Mouse (Mus musculus) right cerebral cortex, adult 2 months (tissue): ENCODE measurements around the gene Gm44805.
"Not testable (repeated sequence)": the region's sequence is repeated elsewhere in the genome, so short reads cannot be mapped to it uniquely, and the experiment has no call there.

Experiments used
- DNase-seq, 2 experiments: peaks; one replicate each; pipeline ENCODE4 v3.0.0; 2021 to 2022; ENCODE audit warnings: low spot score in 2 of 2

Gm44805 gene

DNA sequence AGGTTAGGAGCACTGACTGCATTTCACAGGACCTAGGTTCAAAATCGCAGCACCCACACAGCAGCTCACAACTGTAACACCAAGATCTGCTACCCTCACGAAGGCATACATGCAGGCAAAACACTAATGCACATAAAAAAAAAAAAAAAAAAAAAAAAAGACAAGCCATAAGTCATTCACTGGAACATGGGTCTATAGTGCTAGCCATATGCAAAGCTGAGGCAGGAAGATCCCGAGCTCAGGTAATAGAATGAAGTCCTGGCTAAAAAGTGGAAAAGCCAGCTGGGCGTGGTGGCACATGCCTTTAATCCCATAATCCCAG, 18.6 kb upstream of the Gm44805 start:
- DNase-seq = no peak

- peak; percentile 48 to 53 for DNase-seq
Measured at GRCm38 (mm10) chr7:19698907-19699826, 17.9 kb upstream of the Gm44805 start, which contains the start of gene Apoe. Apoe (minus strand) TSS chr7:19699188.

- DNase-seq = no peak
Measured at GRCm38 (mm10) chr7:19697949-19698906, 17.0 kb upstream of the Gm44805 start.

- DNase-seq = no peak
Measured at GRCm38 (mm10) chr7:19696336-19696873, 15.2 kb upstream of the Gm44805 start.

- no peak for DNase-seq
Measured at GRCm38 (mm10) chr7:19695881-19696280, 14.7 kb upstream of the Gm44805 start.

DNA sequence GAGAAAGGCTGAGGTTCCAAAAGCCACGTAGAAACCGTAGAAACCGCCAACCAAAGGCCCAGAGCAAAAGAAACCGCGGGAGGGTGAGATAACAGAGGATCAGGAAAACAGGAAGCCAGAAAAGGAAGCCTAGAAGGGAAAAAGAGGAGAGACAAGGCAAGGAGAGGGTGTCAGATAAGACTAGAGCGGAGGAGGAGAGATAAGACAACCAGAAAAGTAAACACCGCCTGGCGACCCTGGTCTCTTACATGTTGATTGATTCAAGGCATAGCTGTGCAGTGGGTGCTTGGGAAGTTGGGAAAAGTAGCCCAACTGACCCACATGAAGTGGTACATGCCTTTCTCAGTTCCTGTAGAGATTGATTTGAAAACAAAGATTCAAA, 14.0 kb upstream of the Gm44805 start:
- no peak for DNase-seq

GRCm38 (mm10) chr7:19694336-19695212, 13.4 kb upstream of the Gm44805 start:
- DNase-seq = no peak

GRCm38 (mm10) chr7:19693421-19693820, 12.2 kb upstream of the Gm44805 start:
- DNase-seq = no peak

DNA sequence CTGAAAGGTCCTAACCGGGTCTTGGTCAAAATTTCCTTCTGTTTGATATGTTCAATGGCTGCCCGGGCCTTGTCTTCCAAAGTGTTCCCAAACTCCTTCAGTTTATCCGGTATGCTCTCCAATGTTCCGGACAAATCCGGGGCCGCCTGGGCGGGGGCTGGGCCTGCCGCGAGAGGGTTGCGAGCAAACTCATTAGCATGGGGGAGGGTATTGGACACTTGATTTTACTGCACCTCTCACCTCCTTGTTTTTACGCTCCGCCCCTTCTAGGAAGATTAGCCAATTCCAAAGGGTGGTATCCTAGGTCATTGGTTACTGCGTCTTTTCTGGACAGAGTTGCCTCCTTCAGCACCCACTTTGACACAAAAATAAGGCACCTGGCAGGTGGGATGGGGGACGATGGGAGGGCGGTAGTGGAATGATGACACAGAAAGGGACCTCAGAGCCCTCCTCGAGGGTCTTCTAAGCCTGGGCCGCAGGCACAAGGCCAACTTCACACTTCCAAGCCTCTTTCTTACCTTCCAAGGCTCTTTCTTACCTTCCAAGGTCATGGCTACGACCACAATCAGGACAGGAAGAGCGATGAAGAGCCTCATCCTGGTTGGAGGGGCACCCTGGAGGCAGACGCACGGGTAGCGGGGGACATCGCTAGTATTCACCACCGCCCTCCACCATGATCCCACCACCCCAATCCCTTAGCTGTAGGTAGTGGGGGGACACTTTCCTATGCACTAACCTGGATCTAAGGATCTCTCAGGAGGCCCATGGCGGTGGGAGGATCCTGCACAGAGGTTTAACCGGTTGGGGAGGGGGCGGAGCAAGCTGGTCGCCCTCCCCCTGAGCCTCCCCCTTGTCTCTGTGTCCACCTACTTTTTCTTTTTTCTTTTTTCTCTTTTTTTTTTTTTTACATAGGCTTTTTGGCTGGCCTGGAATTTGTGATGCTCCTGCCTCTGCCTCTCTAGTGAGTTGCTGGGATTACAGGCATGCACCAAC, 10.9 kb upstream of the Gm44805 start, which contains the start of gene Apoc1:
Apoc1 (minus strand) TSS at position 788 of the 993 bp plus-strand sequence.
- no peak for DNase-seq

DNA sequence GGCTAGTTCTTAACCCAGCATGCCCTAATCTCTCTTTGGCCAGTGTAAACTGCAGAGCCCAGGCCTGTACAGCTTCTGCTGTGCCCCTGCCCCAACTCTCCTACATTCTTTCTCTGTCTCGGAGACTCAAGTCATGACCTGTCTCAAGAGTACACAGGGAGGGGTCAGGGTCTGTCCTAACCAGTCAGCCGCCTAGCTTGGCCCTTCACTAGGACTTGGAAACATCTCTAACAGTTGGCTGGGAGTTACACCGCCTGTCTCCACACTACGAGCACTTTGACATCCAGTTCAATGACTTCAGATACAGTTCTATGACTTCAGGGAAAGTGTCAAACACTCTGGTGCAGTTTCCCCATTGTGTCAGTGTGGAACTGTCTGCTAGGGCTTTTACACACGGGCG, 10.2 kb upstream of the Gm44805 start:
- no peak for DNase-seq

DNA sequence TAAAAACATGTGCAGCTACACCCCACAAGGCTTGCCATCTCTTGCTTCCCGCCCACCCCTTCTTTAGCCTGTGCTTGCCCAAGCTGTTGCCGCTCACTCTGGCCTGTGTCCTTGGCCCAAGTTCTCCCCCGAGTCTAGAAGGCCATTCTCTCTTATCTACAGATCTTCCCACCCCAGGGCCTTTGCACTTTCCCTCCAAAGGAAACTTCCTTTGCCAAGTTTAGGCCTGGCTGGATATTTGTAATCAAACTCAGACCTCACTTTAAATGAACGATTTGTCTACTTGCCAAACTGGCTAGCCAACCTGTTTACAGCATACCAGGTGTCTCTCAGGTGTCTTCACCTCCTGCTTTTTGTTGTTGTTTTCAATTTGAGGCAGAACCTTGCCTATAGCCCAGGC, 9.6 kb upstream of the Gm44805 start:
- no peak for DNase-seq

- no peak for DNase-seq
Measured at GRCm38 (mm10) chr7:19688611-19689010, 7.4 kb upstream of the Gm44805 start.

GRCm38 (mm10) chr7:19688101-19688500, 6.9 kb upstream of the Gm44805 start:
- no peak for DNase-seq

GRCm38 (mm10) chr7:19686927-19687583, 5.8 kb upstream of the Gm44805 start:
- DNase-seq = not testable (repeated sequence)

DNA sequence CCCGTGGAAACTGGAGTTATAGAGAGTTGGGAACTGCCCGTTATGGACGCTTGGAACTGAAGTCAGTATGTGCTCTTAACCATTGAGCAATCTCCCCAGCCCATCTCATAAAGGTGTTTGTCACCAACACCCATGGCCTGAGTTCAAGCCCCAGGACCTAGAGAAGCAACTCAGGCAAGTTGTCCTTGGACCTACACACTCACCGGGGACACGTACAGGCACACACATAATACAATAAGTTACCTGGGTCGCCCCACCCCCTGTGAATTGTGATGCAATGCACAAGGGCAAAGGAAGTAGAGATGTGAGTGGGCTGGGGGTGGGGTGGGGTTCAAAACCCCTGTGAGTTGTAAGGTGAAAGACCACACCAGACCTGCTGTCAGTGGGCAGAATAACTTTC, 5.3 kb upstream of the Gm44805 start:
- DNase-seq = no peak

DNA sequence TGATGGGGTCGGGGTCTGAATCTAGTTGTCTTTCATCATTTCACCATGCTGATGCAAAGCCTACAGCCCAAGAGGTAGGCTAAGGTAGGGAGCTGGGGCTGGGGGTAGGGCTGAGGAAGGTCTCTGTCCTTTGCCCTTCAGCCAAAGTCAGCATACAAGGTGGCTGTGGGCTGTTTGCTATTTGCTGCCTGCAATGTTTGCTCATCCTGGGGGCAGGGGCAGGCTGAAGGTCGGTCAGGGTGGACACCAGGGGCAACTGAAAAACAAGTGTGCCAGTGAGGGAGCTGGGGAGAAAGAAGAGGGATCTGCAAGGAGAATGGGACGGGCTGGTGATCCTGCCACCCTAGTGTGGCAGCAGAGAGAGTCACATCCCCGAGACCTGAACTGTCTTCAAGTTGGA, 4.2 kb upstream of the Gm44805 start:
- DNase-seq = no peak

DNA sequence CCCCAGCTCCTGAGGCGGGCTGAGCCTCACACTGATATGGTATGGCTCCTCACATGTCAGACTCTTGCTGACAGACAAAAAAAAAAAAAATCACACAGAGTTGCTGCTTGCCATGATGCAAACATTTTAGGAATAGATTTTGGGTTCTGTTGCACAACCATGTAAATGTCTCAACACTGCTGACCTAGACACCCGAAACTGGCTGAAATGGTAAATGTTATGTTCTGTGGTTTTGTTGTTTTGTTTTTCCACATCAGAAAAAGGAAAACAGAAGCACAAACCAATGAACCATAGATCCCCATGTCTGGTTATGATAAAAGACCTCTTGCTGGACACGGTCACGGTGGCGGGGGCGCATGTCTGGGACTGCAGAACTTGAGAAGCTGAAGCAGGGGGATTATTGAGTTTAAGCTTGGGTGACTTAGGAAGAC, 2.6 kb upstream of the Gm44805 start:
- DNase-seq = no peak

GRCm38 (mm10) chr7:19682979-19683378, 1.8 kb upstream of the Gm44805 start:
- no peak for DNase-seq

DNA sequence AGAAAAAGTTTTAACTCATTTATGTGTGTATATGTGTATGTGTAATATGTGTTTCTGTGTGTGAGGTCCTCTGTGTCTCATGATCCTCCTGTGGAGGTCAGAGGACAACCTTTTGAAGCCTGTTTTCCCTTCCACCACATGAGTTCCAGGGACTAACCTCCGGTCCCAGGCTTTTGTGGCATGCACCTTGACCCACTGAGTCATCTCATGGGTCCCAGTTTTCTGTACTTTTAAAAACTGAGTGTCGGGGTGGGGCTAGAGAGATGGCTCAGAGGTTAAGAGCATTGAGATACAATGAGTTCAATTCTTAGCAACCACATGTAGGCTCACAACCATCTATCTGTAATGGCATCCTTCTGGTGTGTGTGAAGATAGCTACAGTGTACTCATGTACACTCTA, 521 bp downstream of the Gm44805 start:
- no peak for DNase-seq
